Mouse (Mus musculus): Measurements from ENCODE around the gene Smad9.

- TF ChIP-seq EP300 (IDR thresholded peaks at IDR 0.05) (no peak), CTCF (IDR thresholded peaks at IDR 0.05) (peak; percentile 47)
Measured at GRCm38 (mm10) chr3:54793762-54794161, 38.4 kb downstream of the Smad9 start.
